Mouse (Mus musculus): Measurements from ENCODE around the gene Tlr6. TPM values are rescaled to one million over a fixed set of nuclear protein-coding genes. Genes with fewer than 3 reads are reported as not detected.

Gene Tlr6
- polyA plus RNA-seq (2016; fragmentation: Nextera tagmentation; extraction: Ambion mirVana) = 0.40 and 0.69 TPM in 2 replicates

- Histone ChIP-seq H3K9me3 (no peaks in the 10 kb centered on the region), H3K9ac (no peak within 1 kb of the TSS), H3K27ac (no peak within 1 kb of the TSS), H3K4me1 (no peaks in the 10 kb centered on the region), H3K36me3 (no peaks in the 10 kb centered on the region), H3K27me3 (no peaks in the 10 kb centered on the region), H3K4me2 (replicated peaks) (no peak within 1 kb of the TSS), H3K4me3 (no peak within 1 kb of the TSS)
- ATAC-seq (ENCODE audit: insufficient number of reproducible peaks, insufficient read depth, low FRiP score, low TSS enrichment) = no peak
- 81% methylated on average over 13 of the region's 13 CpGs for WGBS
These were observed at the start of gene Tlr6 for GRCm38 (mm10) chr5:64959843-64960230. Gene Tlr6 (minus strand): TSS chr5:64960097.

GRCm38 (mm10) chr5:65006011-65006491 is 46.2 kb upstream of the Tlr6 start:
- 26% methylated on average over 4 of the region's 4 CpGs for WGBS

DNA sequence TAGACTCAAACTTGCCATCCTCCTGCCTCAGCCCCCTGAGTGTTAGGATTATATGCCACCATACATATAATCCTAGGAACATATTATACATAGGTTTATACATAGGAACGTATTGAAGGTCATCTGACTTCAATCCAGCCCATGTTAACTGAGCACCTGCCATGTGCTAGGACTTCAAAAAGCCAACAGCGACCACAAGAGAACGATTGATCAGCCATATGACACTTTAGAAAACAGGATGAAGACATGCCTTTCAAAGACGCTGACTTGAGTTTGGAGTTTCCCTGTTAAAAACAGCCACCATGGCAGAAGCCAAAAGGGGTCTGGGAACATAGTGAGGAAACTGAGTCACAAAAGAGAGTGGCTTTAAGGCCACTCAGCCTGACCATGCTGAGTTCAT is 45.4 kb upstream of the Tlr6 start:
- Histone ChIP-seq H3K9me3 (no peaks in the 10 kb centered on the region), H3K36me3 (peaks cover 10% of the 10 kb centered on the region), H3K27ac (no peak overlapping the region), H3K4me3 (no peak overlapping the region), H3K4me1 (peaks cover 9% of the 10 kb centered on the region; the same call in 1 of the 2 replicates), H3K9ac (no peak overlapping the region), H3K27me3 (no peaks in the 10 kb centered on the region), H3K4me2 (replicated peaks) (no peak overlapping the region)
- WGBS = 88% methylated on average over 4 of the region's 4 CpGs
- ATAC-seq (ENCODE audit: insufficient number of reproducible peaks, insufficient read depth, low FRiP score, low TSS enrichment) = no peak

More at GRCm38 (mm10) chr5:65006011-65006491, 46.2 kb upstream of the Tlr6 start:
- no peak overlapping the region for H3K27ac ChIP-seq
- ATAC-seq (ENCODE audit: insufficient number of reproducible peaks, insufficient read depth, low FRiP score, low TSS enrichment) = no peak
- no peak overlapping the region for H3K4me3 ChIP-seq
- no peaks in the 10 kb centered on the region for H3K9me3 ChIP-seq
- H3K36me3 ChIP-seq = peaks cover 17% of the 10 kb centered on the region
- no peak overlapping the region for H3K9ac ChIP-seq
- no peak overlapping the region for H3K4me2 ChIP-seq (replicated peaks)
- H3K27me3 ChIP-seq = no peaks in the 10 kb centered on the region
- peaks cover 9% of the 10 kb centered on the region; the same call in 1 of the 2 replicates for H3K4me1 ChIP-seq

DNA sequence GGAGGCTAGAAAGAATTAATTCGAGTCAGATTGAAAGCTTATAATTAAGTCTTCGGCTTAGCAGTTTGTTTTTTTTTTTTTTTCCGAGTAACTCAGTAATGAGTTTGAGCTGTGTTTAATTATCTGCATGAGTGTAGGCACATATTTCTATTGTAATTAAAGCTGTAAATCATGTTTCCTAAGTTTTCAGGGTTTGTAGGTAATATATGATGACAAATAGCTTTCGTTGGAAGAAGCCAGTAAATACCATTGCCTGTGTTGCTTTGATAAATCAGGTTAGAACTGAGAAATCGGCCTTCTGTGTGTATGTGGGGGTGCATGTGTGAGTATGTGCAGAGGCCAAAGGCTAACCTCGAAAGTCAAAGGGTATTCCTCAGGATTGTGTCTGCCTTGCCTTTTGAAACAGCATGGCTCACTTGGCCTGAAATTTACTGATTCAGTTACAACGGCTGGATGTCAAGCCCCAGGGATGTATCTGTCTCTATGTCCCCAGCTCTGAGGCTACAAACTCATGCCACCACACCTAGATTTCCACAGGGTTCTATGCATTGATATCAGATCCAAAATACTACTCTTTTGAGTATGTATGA is 44.1 kb upstream of the Tlr6 start:
- H3K4me1 ChIP-seq = peaks cover 9% of the 10 kb centered on the region; the same call in 1 of the 2 replicates
- no peak overlapping the region for H3K4me3 ChIP-seq
- H3K36me3 ChIP-seq = no peaks in the 10 kb centered on the region
- H3K9ac ChIP-seq = no peak overlapping the region
- H3K27me3 ChIP-seq = no peaks in the 10 kb centered on the region
- no peaks in the 10 kb centered on the region for H3K9me3 ChIP-seq
- no peak for ATAC-seq (ENCODE audit: insufficient number of reproducible peaks, insufficient read depth, low FRiP score, low TSS enrichment)
- 39% methylated on average over 7 of the region's 7 CpGs for WGBS
- no peak overlapping the region for H3K27ac ChIP-seq
- H3K4me2 ChIP-seq (replicated peaks) = no peak overlapping the region

- H3K27ac ChIP-seq = no peak overlapping the region
- H3K4me1 ChIP-seq = peaks cover 9% of the 10 kb centered on the region; the same call in 1 of the 2 replicates
- H3K4me2 ChIP-seq (replicated peaks) = no peak overlapping the region
- H3K9me3 ChIP-seq = no peaks in the 10 kb centered on the region
- ATAC-seq (ENCODE audit: insufficient number of reproducible peaks, insufficient read depth, low FRiP score, low TSS enrichment) = no peak
- H3K36me3 ChIP-seq = no peaks in the 10 kb centered on the region
- WGBS = 48% methylated on average over 10 of the region's 10 CpGs
- no peaks in the 10 kb centered on the region for H3K27me3 ChIP-seq
- H3K4me3 ChIP-seq = no peak overlapping the region
- H3K9ac ChIP-seq = no peak overlapping the region
These were observed 43.3 kb upstream of the Tlr6 start for GRCm38 (mm10) chr5:65002940-65003824.

- H3K27ac ChIP-seq = no peak overlapping the region
- H3K9me3 ChIP-seq = no peaks in the 10 kb centered on the region
- H3K4me2 ChIP-seq (replicated peaks) = no peak overlapping the region
- no peaks in the 10 kb centered on the region for H3K4me1 ChIP-seq
- H3K9ac ChIP-seq = no peak overlapping the region
- H3K36me3 ChIP-seq = peaks cover 16% of the 10 kb centered on the region
- 99% methylated on average over 2 of the region's 2 CpGs for WGBS
- H3K4me3 ChIP-seq = no peak overlapping the region
- no peak for ATAC-seq (ENCODE audit: insufficient number of reproducible peaks, insufficient read depth, low FRiP score, low TSS enrichment)
- no peaks in the 10 kb centered on the region for H3K27me3 ChIP-seq
These were observed 35.5 kb upstream of the Tlr6 start for GRCm38 (mm10) chr5:64995408-64995807.

GRCm38 (mm10) chr5:64992540-64992939 is 32.6 kb upstream of the Tlr6 start:
- H3K4me1 ChIP-seq = no peaks in the 10 kb centered on the region
- no peak for ATAC-seq (ENCODE audit: insufficient number of reproducible peaks, insufficient read depth, low FRiP score, low TSS enrichment)
- WGBS = 64% methylated on average over 8 of the region's 8 CpGs

DNA sequence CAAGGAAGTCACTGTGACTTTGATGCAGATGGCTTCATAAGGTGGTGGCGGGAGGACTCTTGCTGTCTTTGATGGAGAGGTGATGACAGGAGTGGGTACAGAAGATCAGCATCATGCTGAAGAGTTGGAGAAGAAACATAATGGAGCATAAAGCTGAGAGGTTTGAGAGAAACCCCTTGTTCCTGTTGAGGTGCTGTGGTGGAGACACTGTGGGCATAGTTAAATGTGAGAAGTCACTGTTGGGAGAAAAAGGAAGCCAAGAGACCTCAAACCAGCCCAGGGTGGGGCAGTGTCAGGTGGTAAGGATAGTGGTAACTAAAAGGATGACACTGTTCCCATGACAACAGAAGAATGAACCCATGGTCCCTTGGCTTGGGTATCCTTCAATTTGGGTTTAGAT is 30.0 kb upstream of the Tlr6 start:
- WGBS = 90% methylated on average over 1 of the region's 1 CpGs
- no peak for ATAC-seq (ENCODE audit: insufficient number of reproducible peaks, insufficient read depth, low FRiP score, low TSS enrichment)
- Histone ChIP-seq H3K4me3 (no peak overlapping the region), H3K9ac (no peak overlapping the region), H3K36me3 (peaks cover 11% of the 10 kb centered on the region; the same call in 1 of the 2 replicates), H3K4me2 (replicated peaks) (no peak overlapping the region), H3K27ac (no peak overlapping the region), H3K9me3 (no peaks in the 10 kb centered on the region), H3K4me1 (no peaks in the 10 kb centered on the region), H3K27me3 (no peaks in the 10 kb centered on the region)

More at GRCm38 (mm10) chr5:64992540-64992939, 32.6 kb upstream of the Tlr6 start:
- H3K9me3 ChIP-seq = no peaks in the 10 kb centered on the region
- H3K4me3 ChIP-seq = no peak overlapping the region
- peaks cover 24% of the 10 kb centered on the region for H3K36me3 ChIP-seq
- no peak overlapping the region for H3K27ac ChIP-seq
- no peak overlapping the region for H3K9ac ChIP-seq
- H3K4me2 ChIP-seq (replicated peaks) = no peak overlapping the region
- no peaks in the 10 kb centered on the region for H3K27me3 ChIP-seq

- Histone ChIP-seq H3K4me1 (no peaks in the 10 kb centered on the region), H3K4me2 (replicated peaks) (no peak overlapping the region), H3K9me3 (no peaks in the 10 kb centered on the region), H3K27me3 (no peaks in the 10 kb centered on the region), H3K36me3 (peaks cover 14% of the 10 kb centered on the region; the same call in 1 of the 2 replicates), H3K27ac (no peak overlapping the region), H3K9ac (no peak overlapping the region), H3K4me3 (no peak overlapping the region)
- no peak for ATAC-seq (ENCODE audit: insufficient number of reproducible peaks, insufficient read depth, low FRiP score, low TSS enrichment)
- 56% methylated on average over 7 of the region's 7 CpGs for WGBS
These were observed 26.1 kb upstream of the Tlr6 start for GRCm38 (mm10) chr5:64985971-64986370.

- ATAC-seq (ENCODE audit: insufficient number of reproducible peaks, insufficient read depth, low FRiP score, low TSS enrichment) = no peak
- no peak overlapping the region for H3K4me3 ChIP-seq
- H3K9ac ChIP-seq = no peak overlapping the region
- peaks cover 10% of the 10 kb centered on the region for H3K36me3 ChIP-seq
- 83% methylated on average over 8 of the region's 8 CpGs for WGBS
- H3K4me2 ChIP-seq (replicated peaks) = no peak overlapping the region
- no peaks in the 10 kb centered on the region for H3K27me3 ChIP-seq
- no peaks in the 10 kb centered on the region for H3K4me1 ChIP-seq
- no peaks in the 10 kb centered on the region for H3K9me3 ChIP-seq
- H3K27ac ChIP-seq = no peak overlapping the region
These were observed 17.2 kb upstream of the Tlr6 start for GRCm38 (mm10) chr5:64977128-64977527.

GRCm38 (mm10) chr5:64975121-64975520 is 15.2 kb upstream of the Tlr6 start:
- 76% methylated on average over 5 of the region's 5 CpGs for WGBS
- no peak overlapping the region for H3K9ac ChIP-seq

More at GRCm38 (mm10) chr5:64975121-64975520, 15.2 kb upstream of the Tlr6 start:
- no peak for ATAC-seq (ENCODE audit: insufficient number of reproducible peaks, insufficient read depth, low FRiP score, low TSS enrichment)
- Histone ChIP-seq H3K4me3 (no peak overlapping the region), H3K9me3 (no peaks in the 10 kb centered on the region), H3K27ac (no peak overlapping the region), H3K4me1 (peaks cover 6% of the 10 kb centered on the region; the same call in 1 of the 2 replicates), H3K27me3 (no peaks in the 10 kb centered on the region), H3K4me2 (replicated peaks) (no peak overlapping the region), H3K36me3 (peaks cover 6% of the 10 kb centered on the region)

Data from embryonic facial prominence, embryonic 12.5 days (tissue).